Mouse (Mus musculus): ENCODE results near the gene Spaca5. TPM values are rescaled to one million over a fixed set of nuclear protein-coding genes. Genes with fewer than 3 reads are reported as not detected.

Gene Spaca5
- polyA plus RNA-seq (2017; shearing (Covaris generic)) = not detected

GRCm38 (mm10) chrX:21068106-21068505 lies at the start of gene Spaca5:
TSS of gene Spaca5 (plus strand) at chrX:21068406.
- ATAC-seq = no peak

GRCm38 (mm10) chrX:21061460-21061859 lies 6.7 kb upstream of the Spaca5 start:
- ATAC-seq = peak; percentile 6

GRCm38 (mm10) chrX:21061866-21062543 lies 6.2 kb upstream of the Spaca5 start, which contains the start of gene Zfp182:
TSS of gene Zfp182 (minus strand) at chrX:21062316.
- peak; percentile 92 for ATAC-seq

- no peak for ATAC-seq
Observed at GRCm38 (mm10) chrX:21062544-21062890, 5.7 kb upstream of the Spaca5 start.

GRCm38 (mm10) chrX:21088645-21088982 lies 20.4 kb downstream of the Spaca5 start:
- ATAC-seq = no peak

- ATAC-seq = peak; percentile 83
Observed at GRCm38 (mm10) chrX:21088983-21089866, 21.0 kb downstream of the Spaca5 start, which contains the start of gene Zfp300. TSS of gene Zfp300 (minus strand) at chrX:21089527.

- no peak for ATAC-seq
Observed at GRCm38 (mm10) chrX:21089867-21090239, 21.6 kb downstream of the Spaca5 start.

- ATAC-seq = no peak
Observed at GRCm38 (mm10) chrX:21115520-21115919, 47.3 kb downstream of the Spaca5 start, which contains the start of gene Ssxa1. TSS of gene Ssxa1 (plus strand) at chrX:21115820.

Other genes starting within 250 kb of the Spaca5 start
- not detected for gene Timp1, start 198.2 kb upstream of the Spaca5 start, polyA plus RNA-seq (2017; shearing (Covaris generic))
- not detected for gene Syn1, start 147.4 kb upstream of the Spaca5 start, polyA plus RNA-seq (2017; shearing (Covaris generic))
- gene Cfp, start 136.9 kb upstream of the Spaca5 start, polyA plus RNA-seq (2017; shearing (Covaris generic)) = 1 to 10 TPM; 4.7 to 6.6 (median 6.3) TPM
- gene Elk1, start 117.8 kb upstream of the Spaca5 start, polyA plus RNA-seq (2017; shearing (Covaris generic)) = 1 to 10 TPM; 3.2 to 6.3 (median 3.4) TPM
- 10 to 100 TPM; 34.8 to 45.2 (median 42.1) TPM for gene Uxt, start 106.4 kb upstream of the Spaca5 start, polyA plus RNA-seq (2017; shearing (Covaris generic))
- gene Zfp182, start 6.1 kb upstream of the Spaca5 start, polyA plus RNA-seq (2017; shearing (Covaris generic)) = 10 to 100 TPM; 17.9 to 20.9 (median 20.3) TPM
- 1 to 10 TPM; 2.8 to 4.5 (median 3.4) TPM for gene Zfp300, start 21.1 kb downstream of the Spaca5 start, polyA plus RNA-seq (2017; shearing (Covaris generic))
- not detected for gene Ssxa1, start 47.4 kb downstream of the Spaca5 start, polyA plus RNA-seq (2017; shearing (Covaris generic))
- not detected for gene Gm21876, start 107.2 kb downstream of the Spaca5 start, polyA plus RNA-seq (2017; shearing (Covaris generic))